Mouse (Mus musculus) ES-Bruce4 (cell line): ENCODE results near the gene Tgfb1. TPM values are rescaled to one million over a fixed set of nuclear protein-coding genes. Genes with fewer than 3 reads are reported as not detected.
A peak's percentile ranks its signal among the peaks of the same experiment; 100 is the strongest.

Experiments
- H3K27ac ChIP-seq: 2 replicates; pipeline ENCODE4 v1.5.1; 2012; ENCODE audit warnings: low read length, inconsistent platforms; ENCODE audit not compliant: insufficient read depth
- H3K27me3 ChIP-seq: 2 replicates; pipeline ENCODE4 v1.6.1; 2012; ENCODE audit warnings: mild to moderate bottlenecking, low read length, inconsistent platforms; ENCODE audit not compliant: control insufficient read depth, poor library complexity, insufficient read depth, severe bottlenecking
- H3K36me3 ChIP-seq: 2 replicates; pipeline ENCODE4 v1.6.1; 2012; ENCODE audit warnings: inconsistent platforms, mild to moderate bottlenecking, low read length, moderate library complexity; ENCODE audit not compliant: control insufficient read depth, poor library complexity, insufficient read depth, severe bottlenecking
- H3K4me1 ChIP-seq: one replicate; pipeline ENCODE4 v1.8.1; 2011; ENCODE audit warnings: low read length; ENCODE audit not compliant: control insufficient read depth, insufficient read depth
- H3K4me3 ChIP-seq: 2 replicates; pipeline ENCODE4 v1.5.1; 2011; ENCODE audit warnings: low read depth, mild to moderate bottlenecking, low read length
- H3K9ac ChIP-seq: 2 replicates; pipeline ENCODE4 v1.6.1; 2012; ENCODE audit warnings: low read depth, mild to moderate bottlenecking, inconsistent platforms; ENCODE audit not compliant: poor library complexity, severe bottlenecking
- H3K9me3 ChIP-seq: replicated peaks from 2 replicates; pipeline ENCODE4 v1.6.1; 2012; ENCODE audit warnings: mild to moderate bottlenecking, low read length, inconsistent platforms; ENCODE audit not compliant: control insufficient read depth, poor library complexity, insufficient read depth, severe bottlenecking
- CTCF ChIP-seq: IDR thresholded peaks from one replicate; pipeline ENCODE4 v1.8.1; 2011; ENCODE audit warnings: low read depth, low read length
- EP300 ChIP-seq: IDR thresholded peaks from 2 replicates; pipeline ENCODE4 v1.6.1; 2011; ENCODE audit warnings: low read depth, low read length; ENCODE audit not compliant: insufficient read depth
- POLR2A ChIP-seq: IDR thresholded peaks from one replicate; pipeline ENCODE4 v1.8.1; 2011; ENCODE audit warnings: low read length; ENCODE audit not compliant: insufficient read depth
- polyA plus RNA-seq: library from polyadenylated mRNA; stranded (reverse); fragments of >200 nt; gene quantifications from 2 replicates; pipeline ENCODE4 v1.2.4, GENCODE M21; 2011; ENCODE audit warnings: low read depth; ENCODE audit not compliant: missing spikeins, insufficient read depth, insufficient read length

The Tgfb1 gene
- polyA plus RNA-seq, 1 experiment, result 25.6 TPM

DNA sequence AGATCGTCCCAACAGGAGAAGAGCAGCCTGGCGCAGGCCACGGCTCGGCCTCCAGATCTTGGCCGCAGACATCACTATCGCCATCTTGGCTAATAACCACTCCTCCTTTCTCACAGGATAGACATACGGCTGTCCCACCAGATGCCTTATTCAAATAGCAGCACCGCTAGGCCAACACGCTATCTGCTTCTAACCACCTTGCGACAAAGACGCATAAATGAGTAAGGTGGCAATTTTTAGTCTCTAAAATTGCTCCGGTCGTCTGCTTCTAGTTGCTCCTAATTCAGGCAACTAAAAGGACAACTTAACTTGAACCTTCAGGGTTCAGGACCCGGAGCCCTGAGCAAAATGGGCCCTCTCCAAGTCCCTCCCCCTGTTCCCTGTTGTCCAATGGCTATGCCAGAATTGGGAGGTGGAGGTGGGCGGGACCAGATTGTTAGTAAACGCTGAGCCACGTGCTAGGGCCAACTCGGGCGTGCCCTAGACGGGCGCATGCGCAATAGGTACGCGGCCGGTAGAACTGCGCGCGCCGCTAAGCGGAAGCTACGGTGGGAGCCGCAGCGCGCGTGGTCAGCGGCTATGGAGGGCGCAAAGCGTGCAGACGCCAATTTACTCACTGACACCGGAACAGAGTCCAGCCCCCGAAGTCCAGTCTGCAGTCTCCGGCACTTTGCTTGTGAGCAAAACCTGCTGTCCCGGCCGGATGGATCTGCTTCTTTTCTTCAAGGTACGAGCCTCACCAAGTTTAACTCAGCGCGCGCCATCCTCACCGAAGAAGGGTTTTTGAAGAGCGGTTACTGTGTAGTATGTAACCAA, 27.9 kb upstream of the Tgfb1 start, which contains the start of the genes Bckdha and Exosc5:
Bckdha (minus strand) TSS at position 325 of the 816 bp plus-strand sequence.
Exosc5 (plus strand) TSS at position 508 of the 816 bp plus-strand sequence.
- Histone ChIP-seq H3K9me3 (no peaks in the 10 kb centered on the region), H3K36me3 (peaks cover 22% of the 10 kb centered on the region), H3K27ac (no peak within 1 kb of the TSS), H3K4me1 (no peaks in the 10 kb centered on the region), H3K27me3 (no peaks in the 10 kb centered on the region), H3K4me3 (peak within 1 kb of the TSS; percentile 81), H3K9ac (peak within 1 kb of the TSS; percentile 65)
- TF ChIP-seq POLR2A (peak; percentile 46), EP300 (no peak), CTCF (no peak)

DNA sequence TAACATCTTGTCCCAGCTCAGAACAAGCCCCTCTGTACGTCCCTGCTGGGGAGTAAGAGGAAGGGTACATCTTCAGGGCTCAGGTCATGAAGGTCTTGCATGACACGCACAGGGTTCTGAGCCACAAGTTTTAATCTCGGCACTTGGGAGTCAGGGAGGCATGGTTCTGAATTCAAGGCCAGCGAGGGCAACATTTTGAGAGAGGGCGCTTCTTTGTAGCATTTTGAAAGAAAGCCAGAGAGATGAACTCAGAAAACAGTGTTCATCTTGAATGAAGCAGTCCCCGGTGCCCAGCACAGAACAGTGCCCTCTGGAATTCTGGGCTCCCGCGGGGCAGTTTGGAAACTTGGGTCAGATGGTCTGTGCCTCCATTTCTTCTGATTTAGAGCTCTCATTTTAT, 20.4 kb upstream of the Tgfb1 start:
- Histone ChIP-seq H3K27me3 (no peaks in the 10 kb centered on the region), H3K4me1 (peaks cover 8% of the 10 kb centered on the region), H3K4me3 (no peak overlapping the region), H3K36me3 (peaks cover 38% of the 10 kb centered on the region), H3K9ac (no peak overlapping the region), H3K27ac (peak overlapping the region; percentile 32; the same call in 1 of the 2 replicates), H3K9me3 (no peaks in the 10 kb centered on the region)
- TF ChIP-seq EP300 (no peak), POLR2A (no peak), CTCF (no peak)

DNA sequence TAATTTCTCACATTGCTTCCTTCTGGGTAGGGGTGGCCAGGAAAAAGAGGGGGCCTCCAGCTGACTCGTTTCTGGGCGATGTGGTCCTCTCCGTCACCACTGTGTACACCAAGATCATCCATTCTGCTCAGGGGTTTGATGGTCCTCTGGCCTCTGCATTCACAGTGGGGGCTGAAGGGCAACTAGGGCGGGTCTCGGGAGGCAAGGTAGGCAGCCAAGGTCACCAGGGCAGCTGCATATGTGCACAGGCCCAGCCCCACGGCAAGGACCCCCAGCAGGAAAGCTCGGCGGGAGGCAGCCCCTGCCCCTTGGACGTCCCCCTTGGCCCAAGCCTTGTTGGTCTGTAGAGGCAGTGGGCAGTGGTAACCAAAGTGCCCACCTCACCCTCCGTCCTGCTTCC, 17.6 kb upstream of the Tgfb1 start:
- Histone ChIP-seq H3K36me3 (peaks cover 18% of the 10 kb centered on the region), H3K4me1 (peaks cover 8% of the 10 kb centered on the region), H3K9ac (no peak overlapping the region), H3K9me3 (no peaks in the 10 kb centered on the region), H3K27ac (peak overlapping the region; percentile 96), H3K4me3 (no peak overlapping the region), H3K27me3 (no peaks in the 10 kb centered on the region; the same call in 1 of the 2 replicates)
- TF ChIP-seq CTCF (no peak), POLR2A (no peak), EP300 (peak; percentile 93)

DNA sequence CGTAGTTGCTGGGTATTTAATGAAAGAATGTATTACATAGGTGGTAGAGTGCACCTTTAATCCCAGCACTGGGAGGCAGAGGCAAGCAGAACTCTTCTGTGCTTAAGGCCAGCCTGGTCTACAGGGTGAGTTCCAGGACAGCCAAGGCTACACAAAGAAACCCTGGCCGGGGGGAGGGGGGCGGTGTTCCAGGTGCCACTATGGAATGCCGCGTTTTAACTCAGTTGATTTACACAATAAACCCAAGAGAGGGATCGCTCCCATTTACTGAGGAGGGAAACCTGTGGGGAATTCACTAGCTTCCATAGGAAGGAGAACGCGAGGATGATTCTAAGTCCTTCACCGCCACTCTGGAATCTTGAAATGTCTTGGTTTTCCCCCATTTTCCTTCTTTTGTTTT, 17.2 kb upstream of the Tgfb1 start:
- Histone ChIP-seq H3K9ac (no peak overlapping the region), H3K27ac (peak overlapping the region; percentile 96), H3K27me3 (no peaks in the 10 kb centered on the region; the same call in 1 of the 2 replicates), H3K4me3 (no peak overlapping the region), H3K36me3 (peaks cover 14% of the 10 kb centered on the region), H3K9me3 (no peaks in the 10 kb centered on the region), H3K4me1 (peaks cover 8% of the 10 kb centered on the region)
- TF ChIP-seq CTCF (no peak), POLR2A (no peak), EP300 (peak; percentile 61; the same call in 1 of the 2 replicates)

DNA sequence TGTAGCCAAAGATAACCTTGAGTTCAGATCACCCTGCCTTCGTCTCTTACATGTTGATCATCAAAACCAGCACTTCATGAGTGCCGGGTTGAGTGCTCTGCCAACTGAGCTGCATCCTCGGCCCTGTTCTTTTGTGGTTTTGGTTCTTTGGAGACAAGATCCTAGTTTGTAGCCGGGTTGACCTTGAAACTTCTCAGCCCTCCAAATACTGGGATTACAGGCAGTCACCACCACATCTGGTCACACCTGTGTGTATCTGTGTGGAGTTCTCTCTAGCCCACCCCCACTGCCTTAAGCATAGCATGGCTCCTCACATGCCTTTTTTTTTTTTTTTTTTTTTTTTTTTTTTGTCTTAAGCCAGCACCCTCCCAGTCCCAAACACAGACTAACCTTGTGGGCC, 16.7 kb upstream of the Tgfb1 start:
- 0 out of 2 replicates have a peak overlapping the region, but pooled peaks have one; percentile 10 for H3K9ac ChIP-seq
- H3K4me1 ChIP-seq, result peaks cover 7% of the 10 kb centered on the region
- no peaks in the 10 kb centered on the region; the same call in 1 of the 2 replicates for H3K27me3 ChIP-seq
- no peaks in the 10 kb centered on the region for H3K9me3 ChIP-seq
- peaks cover 12% of the 10 kb centered on the region for H3K36me3 ChIP-seq
- peak overlapping the region; percentile 96 for H3K27ac ChIP-seq
- TF ChIP-seq CTCF (no peak), POLR2A (no peak), EP300 (no peak)
- H3K4me3 ChIP-seq, result no peak overlapping the region

DNA sequence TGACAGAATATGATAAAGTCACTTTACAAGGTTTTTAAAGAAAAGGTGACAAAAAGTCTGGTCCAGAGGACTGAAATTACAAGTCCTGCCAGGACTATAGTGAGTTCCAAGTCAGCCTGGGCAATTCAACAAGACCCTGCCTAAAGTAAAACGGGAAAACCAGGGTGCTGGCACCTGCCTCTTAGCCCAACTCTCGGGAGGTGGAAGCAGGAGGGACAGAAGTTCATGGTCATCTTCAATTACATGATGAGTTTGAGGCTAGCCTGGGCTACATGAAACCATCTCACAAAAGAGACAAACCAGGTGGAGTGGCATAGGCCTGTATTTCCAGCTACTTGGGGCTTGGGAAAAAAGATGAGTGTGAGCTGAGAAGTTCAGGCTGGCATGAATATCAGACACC, 15.1 kb upstream of the Tgfb1 start:
- Histone ChIP-seq H3K4me3 (no peak overlapping the region), H3K9me3 (no peaks in the 10 kb centered on the region), H3K27me3 (no peaks in the 10 kb centered on the region; the same call in 1 of the 2 replicates), H3K36me3 (peaks cover 4% of the 10 kb centered on the region; the same call in 1 of the 2 replicates), H3K9ac (no peak overlapping the region), H3K4me1 (peaks cover 6% of the 10 kb centered on the region), H3K27ac (no peak overlapping the region)
- no peak for TF ChIP-seq EP300
- no peak for TF ChIP-seq CTCF
- TF ChIP-seq POLR2A, result no peak
